Mouse (Mus musculus): ENCODE data around the gene Tango2. TPM values are rescaled to one million over a fixed set of nuclear protein-coding genes. Genes with fewer than 3 reads are reported as not detected.

Tango2 gene
- polyA plus RNA-seq, 1 experiment = 22.2 TPM

GRCm38 (mm10) chr16:18387704-18388582 is 40.0 kb upstream of the Tango2 start:
- H3K36me3 ChIP-seq (ENCODE audit: control insufficient read depth, insufficient read depth) = no peaks in the 10 kb centered on the region

GRCm38 (mm10) chr16:18386972-18387371 is 39.1 kb upstream of the Tango2 start:
- Histone ChIP-seq H3K79me2 (ENCODE audit: control insufficient read depth, insufficient read depth) (no peaks in the 10 kb centered on the region), H3K4me2 (ENCODE audit: low read depth) (no peak overlapping the region), H3K4me3 (no peak overlapping the region), H3K27me3 (ENCODE audit: control insufficient read depth, insufficient read depth, insufficient read length) (no peaks in the 10 kb centered on the region), H3ac (ENCODE audit: control insufficient read depth, insufficient read length) (no peak overlapping the region), H3K36me3 (ENCODE audit: control insufficient read depth, insufficient read depth) (no peaks in the 10 kb centered on the region)
- no peak for TF ChIP-seq E2F4 (IDR thresholded peaks at IDR 0.05; ENCODE audit: insufficient read depth)
- no peak for TF ChIP-seq CEBPB (IDR thresholded peaks at IDR 0.05; ENCODE audit: insufficient read depth, poor library complexity, severe bottlenecking)

More at GRCm38 (mm10) chr16:18387704-18388582, 40.0 kb upstream of the Tango2 start:
- H3ac ChIP-seq (ENCODE audit: control insufficient read depth, insufficient read length) = no peak overlapping the region
- H3K4me3 ChIP-seq = no peak overlapping the region
- H3K4me2 ChIP-seq (ENCODE audit: low read depth) = no peak overlapping the region
- no peaks in the 10 kb centered on the region for H3K27me3 ChIP-seq (ENCODE audit: control insufficient read depth, insufficient read depth, insufficient read length)
- TF ChIP-seq E2F4 (IDR thresholded peaks at IDR 0.05; ENCODE audit: insufficient read depth) (no peak), TCF12 (IDR thresholded peaks at IDR 0.05; ENCODE audit: insufficient read depth, poor library complexity, severe bottlenecking) (no peak), MYOG (IDR thresholded peaks at IDR 0.05; ENCODE audit: control insufficient read depth in 1 of 3, insufficient read depth in 1 of 3, insufficient read length in 2 of 3, low read depth in 2 of 3) (peak in 1 of 3 experiments; percentile 40), REST (IDR thresholded peaks at IDR 0.05; ENCODE audit: insufficient read depth, insufficient read length) (no peak), POLR2A (IDR thresholded peaks at IDR 0.05; ENCODE audit: insufficient read length, low read depth) (no peak), MAX (IDR thresholded peaks at IDR 0.05; ENCODE audit: low read depth) (no peak), MYOD1 (IDR thresholded peaks at IDR 0.05; ENCODE audit: control insufficient read depth in 1 of 3, insufficient read length in 2 of 3, low read depth in 2 of 3) (peak in 2 of 3 experiments; percentile 66 to 73)
- no peaks in the 10 kb centered on the region for H3K79me2 ChIP-seq (ENCODE audit: control insufficient read depth, insufficient read depth)

- Histone ChIP-seq H3ac (ENCODE audit: control insufficient read depth, insufficient read length) (no peak overlapping the region), H3K79me2 (ENCODE audit: control insufficient read depth, insufficient read depth) (no peaks in the 10 kb centered on the region), H3K27me3 (ENCODE audit: control insufficient read depth, insufficient read depth, insufficient read length) (no peaks in the 10 kb centered on the region), H3K4me2 (ENCODE audit: low read depth) (no peak overlapping the region), H3K36me3 (ENCODE audit: control insufficient read depth, insufficient read depth) (no peaks in the 10 kb centered on the region), H3K4me3 (no peak overlapping the region)
- TF ChIP-seq MYOG (IDR thresholded peaks at IDR 0.05; ENCODE audit: control insufficient read depth in 1 of 3, insufficient read depth in 1 of 3, insufficient read length in 2 of 3, low read depth in 2 of 3) (no peak), CEBPB (IDR thresholded peaks at IDR 0.05; ENCODE audit: insufficient read depth, poor library complexity, severe bottlenecking) (peak; percentile 72)
These were observed 38.5 kb upstream of the Tango2 start for GRCm38 (mm10) chr16:18386451-18386850.

GRCm38 (mm10) chr16:18385411-18385810 is 37.5 kb upstream of the Tango2 start:
- H3K4me2 ChIP-seq (ENCODE audit: low read depth) = no peak overlapping the region
- H3K36me3 ChIP-seq (ENCODE audit: control insufficient read depth, insufficient read depth) = no peaks in the 10 kb centered on the region
- H3ac ChIP-seq (ENCODE audit: control insufficient read depth, insufficient read length) = no peak overlapping the region
- H3K4me3 ChIP-seq = no peak overlapping the region
- TF ChIP-seq TCF12 (IDR thresholded peaks at IDR 0.05; ENCODE audit: insufficient read depth, poor library complexity, severe bottlenecking) = no peak
- no peak for TF ChIP-seq TCF3 (IDR thresholded peaks at IDR 0.05; ENCODE audit: insufficient read length, low read depth)
- TF ChIP-seq REST (IDR thresholded peaks at IDR 0.05; ENCODE audit: insufficient read depth, insufficient read length) = no peak
- no peak for TF ChIP-seq CEBPB (IDR thresholded peaks at IDR 0.05; ENCODE audit: insufficient read depth, poor library complexity, severe bottlenecking)
- TF ChIP-seq MYOD1 (IDR thresholded peaks at IDR 0.05; ENCODE audit: control insufficient read depth in 1 of 3, insufficient read length in 2 of 3, low read depth in 2 of 3) = no peak
- no peaks in the 10 kb centered on the region for H3K79me2 ChIP-seq (ENCODE audit: control insufficient read depth, insufficient read depth)
- no peaks in the 10 kb centered on the region for H3K27me3 ChIP-seq (ENCODE audit: control insufficient read depth, insufficient read depth, insufficient read length)

GRCm38 (mm10) chr16:18384659-18385058 is 36.8 kb upstream of the Tango2 start:
- Histone ChIP-seq H3K4me2 (ENCODE audit: low read depth) (no peak overlapping the region), H3K27me3 (ENCODE audit: control insufficient read depth, insufficient read depth, insufficient read length) (no peaks in the 10 kb centered on the region), H3K36me3 (ENCODE audit: control insufficient read depth, insufficient read depth) (no peaks in the 10 kb centered on the region), H3ac (ENCODE audit: control insufficient read depth, insufficient read length) (no peak overlapping the region), H3K79me2 (ENCODE audit: control insufficient read depth, insufficient read depth) (no peaks in the 10 kb centered on the region), H3K4me3 (no peak overlapping the region)
- no peak for TF ChIP-seq POLR2A (IDR thresholded peaks at IDR 0.05; ENCODE audit: insufficient read length, low read depth)
- TF ChIP-seq TCF3 (IDR thresholded peaks at IDR 0.05; ENCODE audit: insufficient read length, low read depth) = no peak
- TF ChIP-seq CEBPB (IDR thresholded peaks at IDR 0.05; ENCODE audit: insufficient read depth, poor library complexity, severe bottlenecking) = no peak
- TF ChIP-seq E2F4 (IDR thresholded peaks at IDR 0.05; ENCODE audit: insufficient read depth) = no peak
- no peak for TF ChIP-seq REST (IDR thresholded peaks at IDR 0.05; ENCODE audit: insufficient read depth, insufficient read length)
- TF ChIP-seq MYOG (IDR thresholded peaks at IDR 0.05; ENCODE audit: control insufficient read depth in 1 of 3, insufficient read depth in 1 of 3, insufficient read length in 2 of 3, low read depth in 2 of 3) = no peak
- TF ChIP-seq POLR2AphosphoS2 (IDR thresholded peaks at IDR 0.05; ENCODE audit: insufficient read length, low read depth) = no peak
- no peak for TF ChIP-seq MYOD1 (IDR thresholded peaks at IDR 0.05; ENCODE audit: control insufficient read depth in 1 of 3, insufficient read length in 2 of 3, low read depth in 2 of 3)
- no peak for TF ChIP-seq USF1 (IDR thresholded peaks at IDR 0.05; ENCODE audit: low read depth)
- no peak for TF ChIP-seq MAX (IDR thresholded peaks at IDR 0.05; ENCODE audit: low read depth)
- TF ChIP-seq TCF12 (IDR thresholded peaks at IDR 0.05; ENCODE audit: insufficient read depth, poor library complexity, severe bottlenecking) = no peak
